Comparison of ENCODE assay signal across 12 mouse cellular contexts in the genomic region with DNA sequence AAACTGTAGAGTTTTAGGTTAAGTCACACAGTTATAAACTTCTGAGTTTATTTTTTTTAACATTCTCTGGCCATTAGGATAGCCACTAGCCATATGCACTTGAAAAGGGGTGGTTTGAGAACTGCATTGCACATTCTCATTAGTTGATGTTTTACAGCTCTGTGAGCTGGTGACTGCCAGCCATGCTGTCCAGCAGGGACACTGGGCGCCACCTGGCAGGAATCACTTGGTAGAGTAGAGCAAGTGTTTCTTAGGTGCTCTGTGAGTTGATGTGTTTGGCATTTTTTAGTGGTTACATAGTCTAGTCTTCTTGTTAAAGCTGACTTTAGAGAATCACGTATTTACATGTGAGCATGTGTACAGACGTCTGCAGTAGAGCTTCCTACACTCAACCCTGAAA. TPM values are rescaled to one million over a fixed set of nuclear protein-coding genes. Genes with fewer than 3 reads are reported as not detected.
A peak's percentile ranks its signal among the peaks of the same experiment; 100 is the strongest.
DNase-seq lines count a peak whose midpoint lies in the region; ATAC-seq and TF ChIP-seq lines count a peak whose summit lies in the region.
"Had no signal": no experiment of that assay in that cellular context is flagged by ENCODE, and none has a peak within 500 bp of the region (broad histone marks: within the 10 kb centered on the region; RNA-seq: fewer than 3 reads in every experiment).

No protein-coding gene starts in this region.

- WGBS in heart, embryonic 12.5 days = 83% methylated on average over 3 of the region's 3 CpGs
- 78% methylated on average over 3 of the region's 3 CpGs for WGBS in neural tube, embryonic 12.5 days
- 80% methylated on average over 3 of the region's 3 CpGs for WGBS in liver, postnatal 0 days (ENCODE audit: insufficient replicate concordance)
- 81% methylated on average over 3 of the region's 3 CpGs for WGBS in intestine, postnatal 0 days

- no peak for TF ChIP-seq EP300 in liver, postnatal 0 days (IDR thresholded peaks at IDR 0.05; ENCODE audit: low read depth)

- H3K4me2 ChIP-seq in heart, embryonic 12.5 days = no peak overlapping the region
- H3K4me2 ChIP-seq in neural tube, embryonic 12.5 days (replicated peaks) = peak overlapping the region; percentile 38
- H3K4me2 ChIP-seq in liver, postnatal 0 days (ENCODE audit: low read depth, low read length) = peak overlapping the region; percentile 2
- H3K4me2 ChIP-seq in intestine, postnatal 0 days (replicated peaks; ENCODE audit: low read depth) = no peak overlapping the region

- H3K36me3 ChIP-seq in heart, embryonic 12.5 days = peaks cover 70% of the 10 kb centered on the region
- peaks cover 59% of the 10 kb centered on the region for H3K36me3 ChIP-seq in neural tube, embryonic 12.5 days
- peaks cover 71% of the 10 kb centered on the region for H3K36me3 ChIP-seq in liver, postnatal 0 days (replicated peaks; ENCODE audit: insufficient read depth, low read length)
- H3K36me3 ChIP-seq in intestine, postnatal 0 days (ENCODE audit: control insufficient read depth, insufficient read depth) = peaks cover 68% of the 10 kb centered on the region

- no peak overlapping the region for H3K27ac ChIP-seq in heart, embryonic 12.5 days (ENCODE audit: poor library complexity, severe bottlenecking)
- H3K27ac ChIP-seq in neural tube, embryonic 12.5 days = no peak overlapping the region
- H3K27ac ChIP-seq in liver, postnatal 0 days (ENCODE audit: low read depth) = no peak overlapping the region
- H3K27ac ChIP-seq in intestine, postnatal 0 days (ENCODE audit: low read depth, low read length) = no peak overlapping the region
- H3K27ac ChIP-seq: left cerebral cortex, adult 2 months had no signal

- H3K4me3 ChIP-seq in heart, embryonic 12.5 days = no peak overlapping the region
- no peak overlapping the region for H3K4me3 ChIP-seq in neural tube, embryonic 12.5 days
- no peak overlapping the region for H3K4me3 ChIP-seq in liver, postnatal 0 days (ENCODE audit: low read depth, low read length)
- no peak overlapping the region for H3K4me3 ChIP-seq in intestine, postnatal 0 days (ENCODE audit: low read depth, low read length)
- H3K4me3 ChIP-seq: left cerebral cortex, adult 2 months had no signal

- no peak for DNase-seq in heart, adult 18-20 months
- no peak for DNase-seq in neural tube, embryonic 10.5 days (ENCODE audit: extremely low spot score, low spot score)
- no peak for DNase-seq in liver, postnatal 0 days
- DNase-seq in testis, postnatal 10 days (ENCODE audit: low spot score) = no peak
- DNase-seq in thymus, postnatal 14 days = no peak
- DNase-seq: cerebellum, adult 18-20 months; gastrocnemius, postnatal 14 days; right cerebral cortex, adult 18-20 months had no signal

- no peaks in the 10 kb centered on the region for H3K27me3 ChIP-seq in heart, embryonic 12.5 days (replicated peaks)
- no peaks in the 10 kb centered on the region for H3K27me3 ChIP-seq in neural tube, embryonic 12.5 days (replicated peaks)
- H3K27me3 ChIP-seq in liver, postnatal 0 days (ENCODE audit: insufficient read depth, low read length) = no peaks in the 10 kb centered on the region
- no peaks in the 10 kb centered on the region for H3K27me3 ChIP-seq in intestine, postnatal 0 days (replicated peaks; ENCODE audit: control insufficient read depth, insufficient read depth, low read length)

- no peak for TF ChIP-seq CTCF in liver, postnatal 0 days (IDR thresholded peaks at IDR 0.05; ENCODE audit: low read depth)
- TF ChIP-seq CTCF in intestine, postnatal 0 days (IDR thresholded peaks at IDR 0.05; ENCODE audit: low read depth) = no peak

- no peak for ATAC-seq in heart, embryonic 12.5 days (ENCODE audit: insufficient number of reproducible peaks, low FRiP score)
- no peak for ATAC-seq in neural tube, embryonic 12.5 days (ENCODE audit: low FRiP score, low read depth)
- ATAC-seq in liver, postnatal 0 days = no peak
- no peak for ATAC-seq in intestine, postnatal 0 days

- H3K9me3 ChIP-seq in heart, embryonic 12.5 days (replicated peaks) = no peaks in the 10 kb centered on the region
- H3K9me3 ChIP-seq in neural tube, embryonic 12.5 days = no peaks in the 10 kb centered on the region
- no peaks in the 10 kb centered on the region for H3K9me3 ChIP-seq in liver, postnatal 0 days (ENCODE audit: low read length)
- no peaks in the 10 kb centered on the region for H3K9me3 ChIP-seq in intestine, postnatal 0 days (ENCODE audit: control insufficient read depth)

- peaks cover 47% of the 10 kb centered on the region for H3K4me1 ChIP-seq in heart, embryonic 12.5 days (replicated peaks)
- H3K4me1 ChIP-seq in neural tube, embryonic 12.5 days = peaks cover 26% of the 10 kb centered on the region
- peaks cover 55% of the 10 kb centered on the region for H3K4me1 ChIP-seq in liver, postnatal 0 days (ENCODE audit: insufficient read depth)
- no peaks in the 10 kb centered on the region for H3K4me1 ChIP-seq in intestine, postnatal 0 days (replicated peaks; ENCODE audit: control insufficient read depth, insufficient read depth, low read length)

- 0 out of 2 replicates have a peak overlapping the region, but pooled peaks have one; percentile 11 for H3K9ac ChIP-seq in heart, embryonic 12.5 days
- H3K9ac ChIP-seq in neural tube, embryonic 12.5 days = no peak overlapping the region; the same call in 1 of the 2 replicates
- 0 out of 2 replicates have a peak overlapping the region, but pooled peaks have one; percentile 11 for H3K9ac ChIP-seq in liver, postnatal 0 days (replicated peaks)
- H3K9ac ChIP-seq in intestine, postnatal 0 days (ENCODE audit: low read depth, low read length) = no peak overlapping the region

RNA-seq across cellular contexts. Expression of a gene that starts 5.4 kb away (rescaled TPM):
- polyA plus RNA-seq in heart, embryonic 12.5 days (2016; fragmentation: Nextera tagmentation; extraction: Ambion mirVana) = 20.6 and 21.6 TPM in 2 replicates
- 10 to 100 TPM; 11.6 to 12.4 TPM for total RNA-seq in heart, adult 18-20 months (2021)
- 15.5 and 16.3 TPM in 2 replicates for polyA plus RNA-seq in neural tube, embryonic 12.5 days (2016; fragmentation: Nextera tagmentation; extraction: Ambion mirVana)
- 4.0 and 5.3 TPM in 2 replicates for polyA plus RNA-seq in liver, postnatal 0 days (2015; fragmentation: Nextera tagmentation; extraction: Ambion mirVana)
- 7.3 and 8.1 TPM in 2 replicates for polyA plus RNA-seq in intestine, postnatal 0 days (2015; fragmentation: Nextera tagmentation; extraction: Ambion mirVana)

RNA-seq across cellular contexts. Expression of a gene that starts 25.2 kb away (rescaled TPM):
- 0.76 and 1.0 TPM in 2 replicates for polyA plus RNA-seq in heart, embryonic 12.5 days (2016; fragmentation: Nextera tagmentation; extraction: Ambion mirVana)
- 1 to 10 TPM; 3.3 to 3.9 TPM for total RNA-seq in heart, adult 18-20 months (2021)
- 1.1 and 1.3 TPM in 2 replicates for polyA plus RNA-seq in neural tube, embryonic 12.5 days (2016; fragmentation: Nextera tagmentation; extraction: Ambion mirVana)
- polyA plus RNA-seq in liver, postnatal 0 days (2015; fragmentation: Nextera tagmentation; extraction: Ambion mirVana) = 0.31 and 0.50 TPM in 2 replicates
- 1.3 and 1.7 TPM in 2 replicates for polyA plus RNA-seq in intestine, postnatal 0 days (2015; fragmentation: Nextera tagmentation; extraction: Ambion mirVana)

RNA-seq across cellular contexts. Expression of a gene that starts 51.6 kb away (rescaled TPM):
- 280 and 281 TPM in 2 replicates for polyA plus RNA-seq in heart, embryonic 12.5 days (2016; fragmentation: Nextera tagmentation; extraction: Ambion mirVana)
- total RNA-seq in heart, adult 18-20 months (2021) = 1 to 10 TPM; 2.0 to 3.4 TPM
- 261 and 262 TPM in 2 replicates for polyA plus RNA-seq in neural tube, embryonic 12.5 days (2016; fragmentation: Nextera tagmentation; extraction: Ambion mirVana)
- 235 and 276 TPM in 2 replicates for polyA plus RNA-seq in liver, postnatal 0 days (2015; fragmentation: Nextera tagmentation; extraction: Ambion mirVana)
- 36.9 and 37.4 TPM in 2 replicates for polyA plus RNA-seq in intestine, postnatal 0 days (2015; fragmentation: Nextera tagmentation; extraction: Ambion mirVana)

Comparison
In these comparisons a context has a peak if more than half of its experiments do, and no peak if none do; other contexts are left out.
1. H3K4me2 ChIP-seq: peak in neural tube, embryonic 12.5 days (single experiment) and liver, postnatal 0 days (single experiment); none in heart, embryonic 12.5 days (single experiment) and intestine, postnatal 0 days (single experiment).
2. H3K9ac ChIP-seq: peak in heart, embryonic 12.5 days (single experiment) and liver, postnatal 0 days (single experiment); none in neural tube, embryonic 12.5 days (single experiment) and intestine, postnatal 0 days (single experiment).